In genomic region chr1:164110591-164111329, GRCm38 (mm10) we compare ENCODE assay signal across 28 mouse cellular contexts. TPM values are rescaled to one million over a fixed set of nuclear protein-coding genes. Genes with fewer than 3 reads are reported as not detected.
DNase-seq lines count a peak whose midpoint lies in the region; ATAC-seq and TF ChIP-seq lines count a peak whose summit lies in the region.
"Had no signal": no experiment of that assay in that cellular context is flagged by ENCODE, and none has a peak within 500 bp of the region (broad histone marks: within the 10 kb centered on the region; RNA-seq: fewer than 3 reads in every experiment).

No protein-coding gene starts in this region.

- no peak for ATAC-seq in forebrain, embryonic 16.5 days
- ATAC-seq: CD4-positive, CD25-positive, alpha-beta regulatory T cell, adult 4 months; forebrain, embryonic 14.5 days; hindbrain, embryonic 16.5 days; intestine, embryonic 15.5 days had no signal

- no peaks in the 10 kb centered on the region for H3K4me1 ChIP-seq in ES-E14 (ENCODE audit: control insufficient read depth in 2 of 2, insufficient read depth in 2 of 2, low read length in 2 of 2, poor library complexity in 1 of 2)
- peaks cover 90% of the 10 kb centered on the region for H3K4me1 ChIP-seq in megakaryocyte, embryonic 14.5 days
- no peaks in the 10 kb centered on the region for H3K4me1 ChIP-seq in forebrain, embryonic 16.5 days (replicated peaks; ENCODE audit: control insufficient read depth, insufficient read depth, low read length)
- H3K4me1 ChIP-seq: embryonic facial prominence, embryonic 12.5 days; embryonic facial prominence, embryonic 15.5 days; heart, embryonic 12.5 days; heart, embryonic 15.5 days; hindbrain, embryonic 10.5 days; hindbrain, embryonic 13.5 days; intestine, embryonic 15.5 days had no signal

- DNase-seq in ES-E14 (ENCODE audit: low read depth, low spot score) (no peak), ZHBTc4 (ENCODE audit: low read depth, low spot score) (peak; percentile 30)
- DNase-seq in cerebellum, postnatal 14 days: no peak
- no peak for DNase-seq in kidney, adult 18-20 months
- DNase-seq: adrenal gland, postnatal 10 days; adrenal gland, postnatal 36 days; cerebellum, adult 18-20 months; cerebellum, adult 9-10 months; cerebellum, postnatal 25 days; gastrocnemius, postnatal 10 days; gastrocnemius, postnatal 36 days; heart, adult 11 months; heart, postnatal 10 days; heart, postnatal 36 days; kidney, adult 11 months had no signal

- no peak overlapping the region for H3K4me2 ChIP-seq in forebrain, embryonic 16.5 days (ENCODE audit: low read length)
- H3K4me2 ChIP-seq: embryonic facial prominence, embryonic 12.5 days; embryonic facial prominence, embryonic 15.5 days; heart, embryonic 12.5 days; heart, embryonic 15.5 days; hindbrain, embryonic 13.5 days; intestine, embryonic 15.5 days had no signal

- H3K27me3 ChIP-seq in megakaryocyte, embryonic 14.5 days (replicated peaks): no peaks in the 10 kb centered on the region
- no peaks in the 10 kb centered on the region for H3K27me3 ChIP-seq in forebrain, embryonic 16.5 days (replicated peaks; ENCODE audit: control insufficient read depth, insufficient read depth, low read length)
- H3K27me3 ChIP-seq: embryonic facial prominence, embryonic 12.5 days; embryonic facial prominence, embryonic 15.5 days; heart, embryonic 12.5 days; heart, embryonic 15.5 days; hindbrain, embryonic 13.5 days; intestine, embryonic 15.5 days had no signal

- in situ Hi-C loops in ES-E14 (cut with MboI; ENCODE audit: low sequenced_read_pairs in 2 of 2, unreplicated experiment in 2 of 2): no loop called here

- no peak overlapping the region for H3K9ac ChIP-seq in ES-E14 (ENCODE audit: insufficient read depth, low read depth, low read length, poor library complexity, severe bottlenecking)
- H3K9ac ChIP-seq in forebrain, embryonic 16.5 days (replicated peaks; ENCODE audit: low read depth, low read length): no peak overlapping the region
- H3K9ac ChIP-seq: embryonic facial prominence, embryonic 12.5 days; embryonic facial prominence, embryonic 15.5 days; heart, embryonic 12.5 days; heart, embryonic 15.5 days; hindbrain, embryonic 13.5 days; intestine, embryonic 15.5 days had no signal

- 0 out of 4 replicates have a peak overlapping the region, but pooled peaks of 1 of the 2 experiments have one; percentile 16 for H3K4me3 ChIP-seq in ES-E14 (ENCODE audit: insufficient read depth in 1 of 2, low read depth in 1 of 2, low read length in 2 of 2, poor library complexity in 1 of 2, severe bottlenecking in 1 of 2)
- peak overlapping the region; percentile 65 for H3K4me3 ChIP-seq in megakaryocyte, embryonic 14.5 days (replicated peaks)
- no peak overlapping the region for H3K4me3 ChIP-seq in forebrain, embryonic 16.5 days (replicated peaks; ENCODE audit: low read length)
- H3K4me3 ChIP-seq: embryonic facial prominence, embryonic 12.5 days; embryonic facial prominence, embryonic 15.5 days; heart, embryonic 12.5 days; heart, embryonic 15.5 days; hindbrain, embryonic 10.5 days; hindbrain, embryonic 13.5 days; intestine, embryonic 15.5 days had no signal

- H3K27ac ChIP-seq in ES-E14 (ENCODE audit: insufficient read depth, low read depth, low read length, poor library complexity, severe bottlenecking): no peak overlapping the region
- H3K27ac ChIP-seq in forebrain, embryonic 16.5 days (ENCODE audit: low read length): no peak overlapping the region
- H3K27ac ChIP-seq: embryonic facial prominence, embryonic 12.5 days; embryonic facial prominence, embryonic 15.5 days; heart, embryonic 15.5 days; hindbrain, embryonic 10.5 days; hindbrain, embryonic 13.5 days; intestine, embryonic 15.5 days had no signal

- H3K9me3 ChIP-seq in ES-E14 (ENCODE audit: control insufficient read depth, insufficient read depth, low read depth, low read length): no peaks in the 10 kb centered on the region
- no peaks in the 10 kb centered on the region for H3K9me3 ChIP-seq in megakaryocyte, embryonic 14.5 days
- H3K9me3 ChIP-seq in forebrain, embryonic 16.5 days (ENCODE audit: control insufficient read depth, low read length): no peaks in the 10 kb centered on the region
- H3K9me3 ChIP-seq: embryonic facial prominence, embryonic 12.5 days; embryonic facial prominence, embryonic 15.5 days; heart, embryonic 12.5 days; heart, embryonic 15.5 days; hindbrain, embryonic 10.5 days; hindbrain, embryonic 13.5 days; intestine, embryonic 15.5 days had no signal

- WGBS in forebrain, embryonic 16.5 days: 97% methylated on average over 9 of the region's 9 CpGs

- no peaks in the 10 kb centered on the region for H3K36me3 ChIP-seq in ES-E14 (ENCODE audit: control insufficient read depth, insufficient read depth, low read length, poor library complexity, severe bottlenecking)
- no peaks in the 10 kb centered on the region for H3K36me3 ChIP-seq in megakaryocyte, embryonic 14.5 days (replicated peaks; ENCODE audit: low read length)
- no peaks in the 10 kb centered on the region for H3K36me3 ChIP-seq in forebrain, embryonic 16.5 days (ENCODE audit: control insufficient read depth, insufficient read depth)
- H3K36me3 ChIP-seq: embryonic facial prominence, embryonic 12.5 days; embryonic facial prominence, embryonic 15.5 days; heart, embryonic 12.5 days; heart, embryonic 15.5 days; hindbrain, embryonic 10.5 days; hindbrain, embryonic 13.5 days; intestine, embryonic 15.5 days had no signal

TF ChIP-seq in ES-E14, 5 proteins besides CTCF, POLR2A, EP300 and RAD21:
- TF ChIP-seq HCFC1 (IDR thresholded peaks at IDR 0.05; ENCODE audit: borderline replicate concordance, insufficient read depth, low read length) (no peak), CHD2 (IDR thresholded peaks at IDR 0.05; ENCODE audit: low read depth, low read length) (no peak), ZC3H11A (IDR thresholded peaks at IDR 0.05; ENCODE audit: borderline replicate concordance, low read depth, low read length) (no peak), MAFK (IDR thresholded peaks at IDR 0.05; ENCODE audit: insufficient read depth, low read depth, low read length) (peak; percentile 82), ZNF384 (IDR thresholded peaks at IDR 0.05; ENCODE audit: low read depth, low read length) (no peak)

RNA-seq across cellular contexts. Expression of gene Selp, which starts 4.3 kb away (rescaled TPM):
- 0.21 and 0.22 TPM in 2 replicates for total RNA-seq in ES-E14 (2012; rRNA removed)
- 197 and 302 TPM in 2 replicates for polyA plus RNA-seq in megakaryocyte, embryonic 14.5 days (2012; ENCODE audit: insufficient read depth, low replicate concordance)
- polyA plus RNA-seq in forebrain, embryonic 16.5 days (2015; fragmentation: Nextera tagmentation; extraction: Ambion mirVana): 0.19 TPM in 1 of 2 replicates, not detected in the other
- polyA plus RNA-seq: embryonic facial prominence, embryonic 12.5 days; forebrain, embryonic 11.5 days; forebrain, embryonic 14.5 days; heart, embryonic 12.5 days; hindbrain, embryonic 10.5 days; hindbrain, embryonic 13.5 days; hindbrain, embryonic 16.5 days had no signal

RNA-seq across cellular contexts. Expression of gene F5, which starts 40.9 kb away (rescaled TPM):
- total RNA-seq in ES-E14 (2012; rRNA removed): 0.76 and 1.3 TPM in 2 replicates
- polyA plus RNA-seq in megakaryocyte, embryonic 14.5 days (2012; ENCODE audit: insufficient read depth, low replicate concordance): 2.2 and 15.1 TPM in 2 replicates
- polyA plus RNA-seq in forebrain, embryonic 16.5 days (2015; fragmentation: Nextera tagmentation; extraction: Ambion mirVana): 0.04 and 0.11 TPM in 2 replicates

RNA-seq across cellular contexts. Expression of gene Sell, which starts 49.0 kb away (rescaled TPM):
- total RNA-seq in ES-E14 (2012; rRNA removed): 0.09 TPM in 1 of 2 replicates, not detected in the other
- 1.9 TPM in 1 of 2 replicates, not detected in the other for polyA plus RNA-seq in megakaryocyte, embryonic 14.5 days (2012; ENCODE audit: insufficient read depth, low replicate concordance)
- polyA plus RNA-seq in forebrain, embryonic 16.5 days (2015; fragmentation: Nextera tagmentation; extraction: Ambion mirVana): 0.11 and 0.58 TPM in 2 replicates
- polyA plus RNA-seq: forebrain, embryonic 11.5 days; heart, embryonic 12.5 days had no signal

Comparison
In these comparisons a context has a peak if more than half of its experiments do, and no peak if none do; other contexts are left out.
1. RNA of gene Selp, which starts 4.3 kb away (polyA plus RNA-seq): 197 to 302 TPM in megakaryocyte, embryonic 14.5 days; 0.19 TPM in forebrain, embryonic 16.5 days; every median in the first group is over 100 times any median in the second.